In genomic region chr13:69029078-69029757, GRCm38 (mm10) we compare ENCODE assay signal across 18 mouse cellular contexts. TPM values are rescaled to one million over a fixed set of nuclear protein-coding genes. Genes with fewer than 3 reads are reported as not detected.
"Had no signal": no experiment of that assay in that cellular context is flagged by ENCODE, and none has a peak within 500 bp of the region (broad histone marks: within the 10 kb centered on the region; RNA-seq: fewer than 3 reads in every experiment).

No protein-coding gene starts in this region.

- H3K4me3 ChIP-seq: kidney, embryonic 15.5 days; layer of hippocampus, adult 2 months had no signal

- H3K4me2 ChIP-seq: hindbrain, embryonic 14.5 days; kidney, embryonic 15.5 days; midbrain, embryonic 11.5 days had no signal

- H3K27me3 ChIP-seq: kidney, embryonic 15.5 days had no signal

- H3K9ac ChIP-seq: hindbrain, embryonic 14.5 days; kidney, embryonic 15.5 days; liver, embryonic 14.5 days had no signal

- H3K27ac ChIP-seq: hindbrain, embryonic 14.5 days; hindbrain, postnatal 0 days; kidney, embryonic 15.5 days; layer of hippocampus, adult 2 months; liver, embryonic 14.5 days had no signal

- H3K4me1 ChIP-seq: kidney, embryonic 15.5 days had no signal

- ATAC-seq: hindbrain, postnatal 0 days; inflammation-experienced regulatory T-cells, adult 6 months had no signal

- DNase-seq: kidney, adult 8-10 months; kidney, postnatal 10 days; kidney, postnatal 4 days; layer of hippocampus, adult 9-11 months; lung, adult 2 months; lung, postnatal 14 days; lung, postnatal 4 days; midbrain, embryonic 14.5 days; thymus, adult 2 months; thymus, postnatal 14 days; thymus, postnatal 4 days had no signal

- H3K9me3 ChIP-seq: kidney, embryonic 15.5 days had no signal

- H3K36me3 ChIP-seq: kidney, embryonic 15.5 days had no signal

RNA-seq across cellular contexts. Expression of gene Adcy2, which starts 29.9 kb away (rescaled TPM):
- polyA plus RNA-seq: inflammation-experienced regulatory T-cells, adult 6 months had no signal
